Mouse (Mus musculus) G1E (cell line): ENCODE data around the gene Mcl1.

Experiments
- CTCF ChIP-seq: IDR thresholded peaks from 2 replicates; pipeline ENCODE4 v1.5.1; 2012; ENCODE audit warnings: low read depth, low read length, inconsistent platforms, mixed read lengths
- GATA1 ChIP-seq: IDR thresholded peaks from 2 replicates; pipeline ENCODE4 v1.6.1; 2012; ENCODE audit warnings: borderline replicate concordance, low read length, inconsistent platforms, mixed read lengths

DNA sequence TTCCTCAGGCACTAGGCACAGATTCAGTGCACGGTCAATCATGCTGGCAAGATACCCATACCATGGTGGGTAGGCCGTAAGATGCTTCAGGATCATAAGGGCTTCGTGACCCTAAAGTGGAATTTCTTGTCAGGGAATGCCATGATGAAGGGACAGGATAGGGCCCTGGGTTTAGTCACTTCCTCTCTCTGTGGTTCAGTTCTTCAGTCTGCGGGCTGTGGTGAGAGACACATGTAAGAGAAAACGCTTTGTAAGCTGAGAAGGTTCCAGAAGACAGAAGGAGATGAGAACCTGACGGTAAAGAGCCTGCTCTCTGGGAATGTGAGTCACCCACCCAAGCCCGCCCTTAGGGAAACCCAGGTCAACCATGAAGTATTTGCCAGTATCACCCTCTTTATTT lies 48.9 kb downstream of the Mcl1 start:
- TF ChIP-seq CTCF (no peak), GATA1 (no peak)
